Mouse (Mus musculus): Measurements from ENCODE around the gene Slc41a2. TPM values are rescaled to one million over a fixed set of nuclear protein-coding genes. Genes with fewer than 3 reads are reported as not detected.

The Slc41a2 gene
- polyA plus RNA-seq, 1 experiment from 2014 or later: 0.97 TPM

DNA sequence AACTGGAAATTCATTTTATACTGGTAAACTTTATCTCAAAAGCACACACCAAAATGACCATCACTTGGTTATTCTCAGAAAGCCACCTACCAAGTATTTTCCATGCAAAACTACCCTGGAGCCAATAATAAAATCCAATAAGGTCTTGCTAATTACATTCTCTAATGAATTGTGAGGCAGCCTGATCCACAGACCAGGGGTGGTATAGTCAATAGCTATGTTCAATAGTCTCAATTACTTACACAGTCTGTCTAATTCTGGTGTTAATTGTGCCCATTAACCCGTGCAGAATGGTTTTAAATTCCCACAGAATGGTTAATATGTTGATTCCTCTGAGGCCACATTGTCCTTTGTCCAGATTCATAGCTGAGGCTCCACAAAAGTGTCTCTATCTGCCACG lies 118.9 kb downstream of the Slc41a2 start:
- no peak overlapping the region for H3K4me2 ChIP-seq (ENCODE audit: low read depth)
- ATAC-seq (ENCODE audit: insufficient read depth, low FRiP score, low TSS enrichment) (no peak), DNase-seq (ENCODE audit: low spot score) (no peak)
- H3K9me3 ChIP-seq (ENCODE audit: control insufficient read depth, low read length): no peaks in the 10 kb centered on the region
- no peak overlapping the region for H3K4me3 ChIP-seq (ENCODE audit: low read depth, low read length)
- H3K9ac ChIP-seq (ENCODE audit: low read length): no peak overlapping the region
- H3K27ac ChIP-seq (ENCODE audit: low read depth, low read length): no peak overlapping the region
- H3K4me1 ChIP-seq (ENCODE audit: control insufficient read depth, insufficient read depth, low read length): no peaks in the 10 kb centered on the region
- H3K36me3 ChIP-seq (ENCODE audit: control insufficient read depth, insufficient read depth, low read length): no peaks in the 10 kb centered on the region
- no peaks in the 10 kb centered on the region for H3K27me3 ChIP-seq (ENCODE audit: control insufficient read depth, insufficient read depth, low read length)
- 60% methylated on average over 2 of the region's 2 CpGs for WGBS

GRCm38 (mm10) chr10:83217256-83217655 lies 120.4 kb downstream of the Slc41a2 start:
- Histone ChIP-seq H3K9ac (ENCODE audit: low read length) (no peak overlapping the region), H3K27me3 (ENCODE audit: control insufficient read depth, insufficient read depth, low read length) (no peaks in the 10 kb centered on the region), H3K4me2 (ENCODE audit: low read depth) (no peak overlapping the region), H3K4me3 (ENCODE audit: low read depth, low read length) (no peak overlapping the region), H3K9me3 (ENCODE audit: control insufficient read depth, low read length) (no peaks in the 10 kb centered on the region), H3K36me3 (ENCODE audit: control insufficient read depth, insufficient read depth, low read length) (no peaks in the 10 kb centered on the region), H3K27ac (ENCODE audit: low read depth, low read length) (no peak overlapping the region), H3K4me1 (ENCODE audit: control insufficient read depth, insufficient read depth, low read length) (no peaks in the 10 kb centered on the region)
- ATAC-seq (ENCODE audit: insufficient read depth, low FRiP score, low TSS enrichment) (no peak), DNase-seq (ENCODE audit: low spot score) (no peak)
- 62% methylated on average over 5 of the region's 5 CpGs for WGBS

DNA sequence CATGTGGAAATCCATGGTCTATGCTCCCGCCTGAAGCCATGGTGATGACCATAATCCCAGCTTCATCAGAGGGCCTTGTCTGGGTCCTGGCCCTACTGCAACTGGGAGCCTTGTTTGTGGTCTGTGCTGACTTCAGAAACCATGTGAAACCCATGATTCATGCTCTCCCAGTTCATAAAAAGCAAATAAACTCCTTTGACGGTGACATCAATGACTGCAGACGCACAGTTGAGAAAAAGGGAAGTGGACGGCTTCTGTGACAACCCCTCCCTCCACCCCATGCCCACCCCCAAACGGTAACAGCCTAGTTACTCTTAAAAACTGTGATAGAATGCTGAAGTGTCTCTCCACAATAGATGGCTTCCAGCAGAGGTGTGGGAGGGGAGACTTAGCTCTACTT lies 122.1 kb downstream of the Slc41a2 start:
- Histone ChIP-seq H3K4me1 (ENCODE audit: control insufficient read depth, insufficient read depth, low read length) (no peaks in the 10 kb centered on the region), H3K36me3 (ENCODE audit: control insufficient read depth, insufficient read depth, low read length) (no peaks in the 10 kb centered on the region; the same call in 1 of the 2 replicates), H3K4me2 (ENCODE audit: low read depth) (no peak overlapping the region), H3K9me3 (ENCODE audit: control insufficient read depth, low read length) (no peaks in the 10 kb centered on the region), H3K9ac (ENCODE audit: low read length) (no peak overlapping the region), H3K27me3 (ENCODE audit: control insufficient read depth, insufficient read depth, low read length) (no peaks in the 10 kb centered on the region), H3K4me3 (ENCODE audit: low read depth, low read length) (no peak overlapping the region), H3K27ac (ENCODE audit: low read depth, low read length) (no peak overlapping the region)
- DNase-seq (ENCODE audit: low spot score): no peak
- WGBS: 82% methylated on average over 5 of the region's 5 CpGs
- no peak for ATAC-seq (ENCODE audit: insufficient read depth, low FRiP score, low TSS enrichment)

DNA sequence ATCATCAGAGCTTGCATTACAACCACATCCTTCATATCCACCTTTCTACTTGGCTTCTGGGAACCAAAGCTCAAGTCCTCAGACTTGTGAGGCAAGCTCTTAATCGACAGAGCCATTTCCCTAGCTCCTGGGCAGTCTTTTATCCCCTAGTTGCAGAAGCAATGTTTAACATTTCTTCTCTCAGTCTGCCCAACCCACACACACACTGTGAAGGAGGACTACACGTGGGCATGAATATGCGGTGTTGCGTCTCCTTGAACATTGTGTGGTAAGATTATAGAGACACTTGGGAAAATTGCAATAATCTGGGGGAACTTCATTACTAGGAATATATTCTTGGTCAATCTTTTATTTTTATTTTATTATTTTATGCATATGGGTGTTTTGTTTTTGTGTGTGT lies 125.1 kb downstream of the Slc41a2 start:
- 91% methylated on average over 4 of the region's 4 CpGs for WGBS
- Histone ChIP-seq H3K27me3 (ENCODE audit: control insufficient read depth, insufficient read depth, low read length) (no peaks in the 10 kb centered on the region), H3K9ac (ENCODE audit: low read length) (no peak overlapping the region), H3K36me3 (ENCODE audit: control insufficient read depth, insufficient read depth, low read length) (no peaks in the 10 kb centered on the region; the same call in 1 of the 2 replicates), H3K4me2 (ENCODE audit: low read depth) (no peak overlapping the region), H3K27ac (ENCODE audit: low read depth, low read length) (no peak overlapping the region), H3K4me1 (ENCODE audit: control insufficient read depth, insufficient read depth, low read length) (no peaks in the 10 kb centered on the region), H3K4me3 (ENCODE audit: low read depth, low read length) (no peak overlapping the region), H3K9me3 (ENCODE audit: control insufficient read depth, low read length) (no peaks in the 10 kb centered on the region)
- no peak for DNase-seq (ENCODE audit: low spot score)
- ATAC-seq (ENCODE audit: insufficient read depth, low FRiP score, low TSS enrichment): no peak

- Histone ChIP-seq H3K27me3 (ENCODE audit: control insufficient read depth, insufficient read depth, low read length) (no peaks in the 10 kb centered on the region), H3K9ac (ENCODE audit: low read length) (no peak overlapping the region), H3K36me3 (ENCODE audit: control insufficient read depth, insufficient read depth, low read length) (no peaks in the 10 kb centered on the region; the same call in 1 of the 2 replicates), H3K4me1 (ENCODE audit: control insufficient read depth, insufficient read depth, low read length) (no peaks in the 10 kb centered on the region), H3K27ac (ENCODE audit: low read depth, low read length) (no peak overlapping the region), H3K4me3 (ENCODE audit: low read depth, low read length) (no peak overlapping the region), H3K9me3 (ENCODE audit: control insufficient read depth, low read length) (no peaks in the 10 kb centered on the region), H3K4me2 (ENCODE audit: low read depth) (no peak overlapping the region)
- WGBS: 50% methylated on average over 6 of the region's 6 CpGs
- DNase-seq (ENCODE audit: low spot score) (no peak), ATAC-seq (ENCODE audit: insufficient read depth, low FRiP score, low TSS enrichment) (no peak)
These were observed 126.6 kb downstream of the Slc41a2 start for GRCm38 (mm10) chr10:83210968-83211583.

DNA sequence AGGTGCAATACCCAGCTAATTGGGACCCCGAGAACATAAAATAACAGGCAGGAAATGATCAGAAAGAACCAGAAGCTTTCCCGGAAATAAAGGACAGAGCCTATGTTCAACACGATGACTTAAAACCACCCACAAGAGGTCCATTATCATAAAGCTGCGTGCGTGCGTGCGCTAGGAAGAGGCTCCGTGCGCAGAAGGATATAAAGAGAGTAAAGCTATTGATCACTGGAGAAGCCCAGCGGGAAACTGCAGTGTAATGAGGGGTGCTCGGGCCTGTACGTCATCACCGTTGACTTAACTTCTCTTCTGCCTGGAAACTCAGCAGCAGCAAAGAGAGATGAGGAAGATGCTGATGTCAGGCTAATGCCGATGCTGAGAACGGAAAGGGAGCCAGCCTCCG lies 127.6 kb downstream of the Slc41a2 start:
- ATAC-seq (ENCODE audit: insufficient read depth, low FRiP score, low TSS enrichment): no peak
- no peak for DNase-seq (ENCODE audit: low spot score)
- Histone ChIP-seq H3K4me2 (ENCODE audit: low read depth) (no peak overlapping the region), H3K4me3 (ENCODE audit: low read depth, low read length) (no peak overlapping the region), H3K9me3 (ENCODE audit: control insufficient read depth, low read length) (no peaks in the 10 kb centered on the region), H3K9ac (ENCODE audit: low read length) (no peak overlapping the region), H3K36me3 (ENCODE audit: control insufficient read depth, insufficient read depth, low read length) (no peaks in the 10 kb centered on the region; the same call in 1 of the 2 replicates), H3K27me3 (ENCODE audit: control insufficient read depth, insufficient read depth, low read length) (no peaks in the 10 kb centered on the region), H3K27ac (ENCODE audit: low read depth, low read length) (no peak overlapping the region), H3K4me1 (ENCODE audit: control insufficient read depth, insufficient read depth, low read length) (no peaks in the 10 kb centered on the region)
- WGBS: 62% methylated on average over 16 of the region's 16 CpGs

- no peak overlapping the region for H3K4me3 ChIP-seq (ENCODE audit: low read depth, low read length)
- no peak for ATAC-seq (ENCODE audit: insufficient read depth, low FRiP score, low TSS enrichment)
- H3K9me3 ChIP-seq (ENCODE audit: control insufficient read depth, low read length): no peaks in the 10 kb centered on the region
- H3K27ac ChIP-seq (ENCODE audit: low read depth, low read length): no peak overlapping the region
- H3K36me3 ChIP-seq (ENCODE audit: control insufficient read depth, insufficient read depth, low read length): no peaks in the 10 kb centered on the region; the same call in 1 of the 2 replicates
- H3K9ac ChIP-seq (ENCODE audit: low read length): no peak overlapping the region
- 85% methylated on average over 12 of the region's 12 CpGs for WGBS
- no peaks in the 10 kb centered on the region for H3K27me3 ChIP-seq (ENCODE audit: control insufficient read depth, insufficient read depth, low read length)
- no peaks in the 10 kb centered on the region for H3K4me1 ChIP-seq (ENCODE audit: control insufficient read depth, insufficient read depth, low read length)
- H3K4me2 ChIP-seq (ENCODE audit: low read depth): no peak overlapping the region
- no peak for DNase-seq (ENCODE audit: low spot score)
These were observed 128.3 kb downstream of the Slc41a2 start for GRCm38 (mm10) chr10:83209388-83209787.

- 87% methylated on average over 7 of the region's 7 CpGs for WGBS
- H3K36me3 ChIP-seq (ENCODE audit: control insufficient read depth, insufficient read depth, low read length): no peaks in the 10 kb centered on the region; the same call in 1 of the 2 replicates
These were observed 129.2 kb downstream of the Slc41a2 start for GRCm38 (mm10) chr10:83208436-83208835.

DNA sequence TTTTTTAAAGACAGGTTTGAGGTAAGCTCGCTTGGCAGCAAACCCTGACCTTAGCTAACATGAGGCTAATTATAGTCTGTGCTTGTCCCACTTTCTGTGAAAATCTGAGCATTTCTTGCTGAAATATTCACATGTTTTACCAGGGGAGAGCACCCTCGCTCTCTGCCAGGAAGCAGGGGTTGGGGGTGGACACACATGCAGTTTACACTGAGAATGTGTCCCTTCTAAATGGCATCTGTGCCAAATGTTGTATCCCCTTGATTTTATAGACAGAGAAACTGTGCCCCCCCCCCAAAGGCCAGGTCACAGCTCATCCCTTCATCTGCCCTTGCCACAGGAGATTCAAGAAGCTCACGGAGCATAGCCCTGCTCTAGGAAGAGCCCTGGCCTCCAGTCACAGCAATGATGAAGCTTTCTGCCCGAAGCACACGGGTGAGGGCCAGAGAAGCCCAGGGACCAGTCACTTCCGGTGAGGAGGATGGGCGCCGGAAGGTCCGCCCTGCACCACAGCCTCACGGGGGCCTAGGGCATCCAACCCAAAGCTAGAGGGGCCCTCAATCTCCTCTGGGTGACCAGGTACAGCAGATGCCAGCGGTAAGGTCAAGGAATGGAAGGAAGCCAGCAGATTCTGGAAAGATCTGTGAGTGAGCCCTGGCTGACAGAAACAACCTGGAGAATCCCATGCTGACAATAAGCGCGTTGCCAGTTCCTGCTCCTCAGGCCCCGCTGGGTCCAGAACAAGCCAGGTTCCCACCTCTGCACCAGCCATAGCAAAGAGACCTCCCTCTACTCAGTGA lies 134.6 kb downstream of the Slc41a2 start:
- H3K9me3 ChIP-seq (ENCODE audit: control insufficient read depth, low read length): no peaks in the 10 kb centered on the region
- 91% methylated on average over 14 of the region's 14 CpGs for WGBS
- H3K36me3 ChIP-seq (ENCODE audit: control insufficient read depth, insufficient read depth, low read length): no peaks in the 10 kb centered on the region
- no peaks in the 10 kb centered on the region for H3K27me3 ChIP-seq (ENCODE audit: control insufficient read depth, insufficient read depth, low read length)
- H3K4me2 ChIP-seq (ENCODE audit: low read depth): no peak overlapping the region
- no peak overlapping the region for H3K9ac ChIP-seq (ENCODE audit: low read length)
- DNase-seq (ENCODE audit: low spot score) (no peak), ATAC-seq (ENCODE audit: insufficient read depth, low FRiP score, low TSS enrichment) (no peak)
- no peak overlapping the region for H3K27ac ChIP-seq (ENCODE audit: low read depth, low read length)
- no peaks in the 10 kb centered on the region for H3K4me1 ChIP-seq (ENCODE audit: control insufficient read depth, insufficient read depth, low read length)
- no peak overlapping the region for H3K4me3 ChIP-seq (ENCODE audit: low read depth, low read length)

More at GRCm38 (mm10) chr10:83208436-83208835, 129.2 kb downstream of the Slc41a2 start:
- Histone ChIP-seq H3K4me1 (ENCODE audit: control insufficient read depth, insufficient read depth, low read length) (no peaks in the 10 kb centered on the region), H3K4me2 (ENCODE audit: low read depth) (no peak overlapping the region), H3K9me3 (ENCODE audit: control insufficient read depth, low read length) (no peaks in the 10 kb centered on the region), H3K27ac (ENCODE audit: low read depth, low read length) (no peak overlapping the region), H3K9ac (ENCODE audit: low read length) (no peak overlapping the region), H3K27me3 (ENCODE audit: control insufficient read depth, insufficient read depth, low read length) (no peaks in the 10 kb centered on the region), H3K4me3 (ENCODE audit: low read depth, low read length) (no peak overlapping the region)
- DNase-seq (ENCODE audit: low spot score) (no peak), ATAC-seq (ENCODE audit: insufficient read depth, low FRiP score, low TSS enrichment) (no peak)

Measured in neural tube, embryonic 11.5 days (tissue).